Mouse (Mus musculus): ENCODE measurements around the gene Maml3. TPM values are rescaled to one million over a fixed set of nuclear protein-coding genes. Genes with fewer than 3 reads are reported as not detected.

The Maml3 gene
- polyA plus RNA-seq, 1 experiment, result 3.1 TPM

- Histone ChIP-seq H3K27me3 (ENCODE audit: control insufficient read depth, insufficient read depth, insufficient read length) (no peaks in the 10 kb centered on the region), H3ac (ENCODE audit: control insufficient read depth, insufficient read length) (no peak overlapping the region), H3K4me3 (no peak overlapping the region), H3K36me3 (ENCODE audit: control insufficient read depth, insufficient read depth) (peaks cover 2% of the 10 kb centered on the region), H3K79me2 (ENCODE audit: control insufficient read depth, insufficient read depth) (no peaks in the 10 kb centered on the region), H3K4me2 (ENCODE audit: low read depth) (no peak overlapping the region)
- TF ChIP-seq MYOD1 (IDR thresholded peaks at IDR 0.05; ENCODE audit: control insufficient read depth in 1 of 3, insufficient read length in 2 of 3, low read depth in 2 of 3) (no peak), E2F4 (IDR thresholded peaks at IDR 0.05; ENCODE audit: insufficient read depth) (no peak), POLR2A (IDR thresholded peaks at IDR 0.05; ENCODE audit: insufficient read length, low read depth) (no peak), TCF12 (IDR thresholded peaks at IDR 0.05; ENCODE audit: insufficient read depth, poor library complexity, severe bottlenecking) (no peak), TCF3 (IDR thresholded peaks at IDR 0.05; ENCODE audit: insufficient read length, low read depth) (no peak), REST (IDR thresholded peaks at IDR 0.05; ENCODE audit: insufficient read depth, insufficient read length) (no peak), POLR2AphosphoS2 (IDR thresholded peaks at IDR 0.05; ENCODE audit: insufficient read length, low read depth) (no peak), CEBPB (IDR thresholded peaks at IDR 0.05; ENCODE audit: insufficient read depth, poor library complexity, severe bottlenecking) (no peak), SRF (IDR thresholded peaks at IDR 0.05; ENCODE audit: control insufficient read depth, insufficient read length, low read depth) (no peak), MAX (IDR thresholded peaks at IDR 0.05; ENCODE audit: low read depth) (no peak), USF1 (IDR thresholded peaks at IDR 0.05; ENCODE audit: low read depth) (no peak)
These were observed 410.3 kb downstream of the Maml3 start for GRCm38 (mm10) chr3:51694576-51694975.

DNA sequence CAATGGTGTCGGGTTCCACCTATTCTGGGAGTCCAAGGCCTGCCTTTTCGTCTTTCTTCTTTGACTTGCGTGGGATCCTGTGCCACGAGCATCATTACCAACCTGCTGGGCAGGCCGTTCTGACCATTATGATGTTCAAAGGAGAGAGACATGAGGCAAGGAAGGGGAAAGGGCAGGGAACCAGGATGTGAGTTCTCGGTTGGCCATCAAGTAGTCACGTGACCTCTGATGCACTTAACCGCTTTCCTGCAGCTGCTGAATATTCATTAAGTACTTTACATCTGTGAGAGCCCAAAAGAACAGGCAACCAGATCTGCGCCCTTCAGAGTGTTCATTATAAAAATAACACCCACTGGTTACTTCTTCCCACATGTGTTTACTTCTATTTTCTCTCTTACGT is 411.7 kb downstream of the Maml3 start:
- H3K4me2 ChIP-seq (ENCODE audit: low read depth), result no peak overlapping the region
- H3ac ChIP-seq (ENCODE audit: control insufficient read depth, insufficient read length), result no peak overlapping the region
- H3K36me3 ChIP-seq (ENCODE audit: control insufficient read depth, insufficient read depth), result peaks cover 5% of the 10 kb centered on the region
- no peak overlapping the region for H3K4me3 ChIP-seq
- H3K79me2 ChIP-seq (ENCODE audit: control insufficient read depth, insufficient read depth), result no peaks in the 10 kb centered on the region
- TF ChIP-seq POLR2AphosphoS2 (IDR thresholded peaks at IDR 0.05; ENCODE audit: insufficient read length, low read depth) (no peak), USF1 (IDR thresholded peaks at IDR 0.05; ENCODE audit: low read depth) (no peak), POLR2A (IDR thresholded peaks at IDR 0.05; ENCODE audit: insufficient read length, low read depth) (no peak), SRF (IDR thresholded peaks at IDR 0.05; ENCODE audit: control insufficient read depth, insufficient read length, low read depth) (no peak), REST (IDR thresholded peaks at IDR 0.05; ENCODE audit: insufficient read depth, insufficient read length) (no peak), MAX (IDR thresholded peaks at IDR 0.05; ENCODE audit: low read depth) (no peak), TCF3 (IDR thresholded peaks at IDR 0.05; ENCODE audit: insufficient read length, low read depth) (no peak)
- no peaks in the 10 kb centered on the region for H3K27me3 ChIP-seq (ENCODE audit: control insufficient read depth, insufficient read depth, insufficient read length)

DNA sequence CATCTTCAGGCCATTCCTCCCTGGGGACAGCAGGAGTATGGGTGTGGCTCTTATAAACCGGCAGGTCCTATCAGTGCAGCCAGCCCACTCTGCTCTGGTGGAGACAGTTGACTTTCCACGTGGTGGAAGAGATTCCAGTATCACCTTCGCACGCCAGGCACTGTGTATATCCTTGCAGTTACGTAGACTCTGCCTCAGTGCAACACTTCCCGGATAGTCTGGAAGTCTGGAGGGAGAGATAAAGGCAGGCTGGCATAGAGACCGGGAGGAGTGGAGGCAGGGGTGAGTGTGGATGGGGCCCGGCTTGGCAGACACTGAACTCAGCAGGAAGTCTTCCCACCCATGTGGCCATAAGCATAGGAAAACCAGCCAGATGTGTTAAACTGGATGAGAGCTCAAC is 416.2 kb downstream of the Maml3 start:
- H3K4me3 ChIP-seq, result no peak overlapping the region
- no peaks in the 10 kb centered on the region for H3K27me3 ChIP-seq (ENCODE audit: control insufficient read depth, insufficient read depth, insufficient read length)
- TF ChIP-seq MAX (IDR thresholded peaks at IDR 0.05; ENCODE audit: low read depth) (no peak), POLR2AphosphoS2 (IDR thresholded peaks at IDR 0.05; ENCODE audit: insufficient read length, low read depth) (no peak), TCF3 (IDR thresholded peaks at IDR 0.05; ENCODE audit: insufficient read length, low read depth) (no peak), MYOG (IDR thresholded peaks at IDR 0.05; ENCODE audit: control insufficient read depth in 1 of 3, insufficient read depth in 1 of 3, insufficient read length in 2 of 3, low read depth in 2 of 3) (no peak), POLR2A (IDR thresholded peaks at IDR 0.05; ENCODE audit: insufficient read length, low read depth) (no peak), E2F4 (IDR thresholded peaks at IDR 0.05; ENCODE audit: insufficient read depth) (no peak), TCF12 (IDR thresholded peaks at IDR 0.05; ENCODE audit: insufficient read depth, poor library complexity, severe bottlenecking) (no peak), MYOD1 (IDR thresholded peaks at IDR 0.05; ENCODE audit: control insufficient read depth in 1 of 3, insufficient read length in 2 of 3, low read depth in 2 of 3) (no peak), CEBPB (IDR thresholded peaks at IDR 0.05; ENCODE audit: insufficient read depth, poor library complexity, severe bottlenecking) (no peak), REST (IDR thresholded peaks at IDR 0.05; ENCODE audit: insufficient read depth, insufficient read length) (no peak), SRF (IDR thresholded peaks at IDR 0.05; ENCODE audit: control insufficient read depth, insufficient read length, low read depth) (no peak), USF1 (IDR thresholded peaks at IDR 0.05; ENCODE audit: low read depth) (no peak)

GRCm38 (mm10) chr3:51686791-51687190 is 418.1 kb downstream of the Maml3 start:
- H3K4me2 ChIP-seq (ENCODE audit: low read depth), result no peak overlapping the region
- no peaks in the 10 kb centered on the region for H3K79me2 ChIP-seq (ENCODE audit: control insufficient read depth, insufficient read depth)
- H3K27me3 ChIP-seq (ENCODE audit: control insufficient read depth, insufficient read depth, insufficient read length), result no peaks in the 10 kb centered on the region
- H3K36me3 ChIP-seq (ENCODE audit: control insufficient read depth, insufficient read depth), result peaks cover 5% of the 10 kb centered on the region
- H3K4me3 ChIP-seq, result no peak overlapping the region
- H3ac ChIP-seq (ENCODE audit: control insufficient read depth, insufficient read length), result no peak overlapping the region
- TF ChIP-seq MYOG (IDR thresholded peaks at IDR 0.05; ENCODE audit: control insufficient read depth in 1 of 3, insufficient read depth in 1 of 3, insufficient read length in 2 of 3, low read depth in 2 of 3) (no peak), CEBPB (IDR thresholded peaks at IDR 0.05; ENCODE audit: insufficient read depth, poor library complexity, severe bottlenecking) (no peak), POLR2A (IDR thresholded peaks at IDR 0.05; ENCODE audit: insufficient read length, low read depth) (no peak), MYOD1 (IDR thresholded peaks at IDR 0.05; ENCODE audit: control insufficient read depth in 1 of 3, insufficient read length in 2 of 3, low read depth in 2 of 3) (no peak), MAX (IDR thresholded peaks at IDR 0.05; ENCODE audit: low read depth) (no peak), E2F4 (IDR thresholded peaks at IDR 0.05; ENCODE audit: insufficient read depth) (no peak), USF1 (IDR thresholded peaks at IDR 0.05; ENCODE audit: low read depth) (no peak), TCF3 (IDR thresholded peaks at IDR 0.05; ENCODE audit: insufficient read length, low read depth) (no peak), TCF12 (IDR thresholded peaks at IDR 0.05; ENCODE audit: insufficient read depth, poor library complexity, severe bottlenecking) (no peak), SRF (IDR thresholded peaks at IDR 0.05; ENCODE audit: control insufficient read depth, insufficient read length, low read depth) (no peak), POLR2AphosphoS2 (IDR thresholded peaks at IDR 0.05; ENCODE audit: insufficient read length, low read depth) (no peak), REST (IDR thresholded peaks at IDR 0.05; ENCODE audit: insufficient read depth, insufficient read length) (no peak)

More for the DNA sequence above, 416.2 kb downstream of the Maml3 start:
- H3K79me2 ChIP-seq (ENCODE audit: control insufficient read depth, insufficient read depth), result no peaks in the 10 kb centered on the region
- no peak overlapping the region for H3K4me2 ChIP-seq (ENCODE audit: low read depth)
- no peak overlapping the region for H3ac ChIP-seq (ENCODE audit: control insufficient read depth, insufficient read length)
- H3K36me3 ChIP-seq (ENCODE audit: control insufficient read depth, insufficient read depth), result peaks cover 5% of the 10 kb centered on the region

DNA sequence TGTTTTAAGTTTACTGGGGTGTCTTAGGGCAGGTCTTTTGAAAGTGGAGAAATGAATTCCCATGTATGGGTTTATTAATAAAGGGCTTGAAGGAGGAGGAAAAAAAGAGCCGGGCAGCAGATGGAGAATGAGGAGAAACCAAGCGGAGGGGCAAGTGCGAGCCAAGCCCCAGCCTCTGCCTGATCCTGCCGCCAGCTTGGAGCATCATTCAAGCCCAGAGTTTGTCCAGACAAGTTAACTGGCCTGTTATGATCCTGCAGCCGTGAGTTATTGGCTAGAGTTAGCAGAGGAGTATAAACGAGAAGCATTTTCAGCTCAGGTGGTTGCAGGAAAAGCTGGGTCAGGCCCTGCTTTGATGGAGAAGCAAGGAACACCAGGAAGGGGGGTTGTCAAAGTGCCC is 418.6 kb downstream of the Maml3 start:
- H3K27me3 ChIP-seq (ENCODE audit: control insufficient read depth, insufficient read depth, insufficient read length), result no peaks in the 10 kb centered on the region
- H3K4me3 ChIP-seq, result no peak overlapping the region
- TF ChIP-seq MYOG (IDR thresholded peaks at IDR 0.05; ENCODE audit: control insufficient read depth in 1 of 3, insufficient read depth in 1 of 3, insufficient read length in 2 of 3, low read depth in 2 of 3) (no peak), POLR2AphosphoS2 (IDR thresholded peaks at IDR 0.05; ENCODE audit: insufficient read length, low read depth) (no peak), CEBPB (IDR thresholded peaks at IDR 0.05; ENCODE audit: insufficient read depth, poor library complexity, severe bottlenecking) (no peak), MYOD1 (IDR thresholded peaks at IDR 0.05; ENCODE audit: control insufficient read depth in 1 of 3, insufficient read length in 2 of 3, low read depth in 2 of 3) (no peak), SRF (IDR thresholded peaks at IDR 0.05; ENCODE audit: control insufficient read depth, insufficient read length, low read depth) (no peak), POLR2A (IDR thresholded peaks at IDR 0.05; ENCODE audit: insufficient read length, low read depth) (no peak), MAX (IDR thresholded peaks at IDR 0.05; ENCODE audit: low read depth) (no peak), E2F4 (IDR thresholded peaks at IDR 0.05; ENCODE audit: insufficient read depth) (no peak), REST (IDR thresholded peaks at IDR 0.05; ENCODE audit: insufficient read depth, insufficient read length) (no peak), TCF12 (IDR thresholded peaks at IDR 0.05; ENCODE audit: insufficient read depth, poor library complexity, severe bottlenecking) (no peak), USF1 (IDR thresholded peaks at IDR 0.05; ENCODE audit: low read depth) (no peak), TCF3 (IDR thresholded peaks at IDR 0.05; ENCODE audit: insufficient read length, low read depth) (no peak)
- no peaks in the 10 kb centered on the region for H3K79me2 ChIP-seq (ENCODE audit: control insufficient read depth, insufficient read depth)
- peaks cover 5% of the 10 kb centered on the region for H3K36me3 ChIP-seq (ENCODE audit: control insufficient read depth, insufficient read depth)
- H3ac ChIP-seq (ENCODE audit: control insufficient read depth, insufficient read length), result no peak overlapping the region
- no peak overlapping the region for H3K4me2 ChIP-seq (ENCODE audit: low read depth)

Data from myocyte (in vitro differentiated cells).